Mouse (Mus musculus): ENCODE measurements at regions not wholly inside any gene's neighbourhood (a gene's known extent, or its start where the extent isn't known, plus 50 kb on each side); places are given as distances from the start of the nearest gene placed in this dataset.

- WGBS = 62% methylated on average over 2 of the region's 2 CpGs
- Histone ChIP-seq H3K27me3 (ENCODE audit: insufficient read depth, poor library complexity, severe bottlenecking) (no peaks in the 10 kb centered on the region), H3K27ac (no peak overlapping the region), H3K4me3 (no peak overlapping the region), H3K36me3 (no peaks in the 10 kb centered on the region), H3K4me1 (no peaks in the 10 kb centered on the region), H3K9me3 (no peaks in the 10 kb centered on the region)
- no peak for DNase-seq (ENCODE audit: low spot score)
These were observed 605.8 kb upstream of the Slc35b3 start for GRCm38 (mm10) chr13:39566491-39566890.

GRCm38 (mm10) chr13:39537724-39538440, 577.2 kb upstream of the Slc35b3 start:
- no peaks in the 10 kb centered on the region for H3K27me3 ChIP-seq (ENCODE audit: insufficient read depth, poor library complexity, severe bottlenecking)
- no peak for DNase-seq (ENCODE audit: low spot score)
- H3K4me1 ChIP-seq = no peaks in the 10 kb centered on the region
- H3K9me3 ChIP-seq = no peaks in the 10 kb centered on the region
- 54% methylated on average over 14 of the region's 14 CpGs for WGBS
- H3K27ac ChIP-seq = no peak overlapping the region
- H3K36me3 ChIP-seq = no peaks in the 10 kb centered on the region
- no peak overlapping the region for H3K4me3 ChIP-seq

GRCm38 (mm10) chr13:39526469-39526868, 565.8 kb upstream of the Slc35b3 start:
- Histone ChIP-seq H3K4me1 (no peaks in the 10 kb centered on the region), H3K27me3 (ENCODE audit: insufficient read depth, poor library complexity, severe bottlenecking) (no peaks in the 10 kb centered on the region), H3K36me3 (no peaks in the 10 kb centered on the region), H3K27ac (no peak overlapping the region), H3K9me3 (no peaks in the 10 kb centered on the region), H3K4me3 (no peak overlapping the region)
- WGBS = 85% methylated on average over 1 of the region's 1 CpGs
- DNase-seq (ENCODE audit: low spot score) = no peak

- DNase-seq (ENCODE audit: low spot score) = no peak
- 81% methylated on average over 9 of the region's 9 CpGs for WGBS
- H3K27me3 ChIP-seq (ENCODE audit: insufficient read depth, poor library complexity, severe bottlenecking) = no peaks in the 10 kb centered on the region
- no peaks in the 10 kb centered on the region for H3K9me3 ChIP-seq
- no peaks in the 10 kb centered on the region for H3K4me1 ChIP-seq
- H3K36me3 ChIP-seq = no peaks in the 10 kb centered on the region
- no peak overlapping the region for H3K27ac ChIP-seq
- no peak overlapping the region for H3K4me3 ChIP-seq
These were observed 563.2 kb upstream of the Slc35b3 start for GRCm38 (mm10) chr13:39523856-39524301.

GRCm38 (mm10) chr13:39523246-39523850, 562.7 kb upstream of the Slc35b3 start:
- H3K27me3 ChIP-seq (ENCODE audit: insufficient read depth, poor library complexity, severe bottlenecking) = no peaks in the 10 kb centered on the region
- no peak overlapping the region for H3K27ac ChIP-seq
- no peak for DNase-seq (ENCODE audit: low spot score)
- no peaks in the 10 kb centered on the region for H3K36me3 ChIP-seq
- H3K4me3 ChIP-seq = no peak overlapping the region
- no peaks in the 10 kb centered on the region for H3K4me1 ChIP-seq
- no peaks in the 10 kb centered on the region for H3K9me3 ChIP-seq
- 77% methylated on average over 5 of the region's 5 CpGs for WGBS

- whole genome bisulfite sequencing = 90% methylated on average over 9 of the region's 9 CpGs
- H3K27me3 ChIP-seq (ENCODE audit: insufficient read depth, poor library complexity, severe bottlenecking) = no peaks in the 10 kb centered on the region
- DNase-seq (ENCODE audit: low spot score) = no peak
- no peak overlapping the region for H3K27ac ChIP-seq
- no peaks in the 10 kb centered on the region for H3K36me3 ChIP-seq
- H3K4me1 ChIP-seq = no peaks in the 10 kb centered on the region
- H3K4me3 ChIP-seq = no peak overlapping the region
- H3K9me3 ChIP-seq = no peaks in the 10 kb centered on the region
These were observed 560.2 kb upstream of the Slc35b3 start for GRCm38 (mm10) chr13:39520846-39521245.

- H3K4me3 ChIP-seq = no peak overlapping the region
- no peak for DNase-seq (ENCODE audit: low spot score)
- no peak overlapping the region for H3K27ac ChIP-seq
- no peaks in the 10 kb centered on the region for H3K36me3 ChIP-seq
- no peaks in the 10 kb centered on the region for H3K9me3 ChIP-seq
- 72% methylated on average over 8 of the region's 8 CpGs for WGBS
- H3K27me3 ChIP-seq (ENCODE audit: insufficient read depth, poor library complexity, severe bottlenecking) = no peaks in the 10 kb centered on the region
- H3K4me1 ChIP-seq = no peaks in the 10 kb centered on the region
These were observed 555.4 kb upstream of the Slc35b3 start for GRCm38 (mm10) chr13:39516106-39516505.

GRCm38 (mm10) chr13:39489806-39490205, 529.1 kb upstream of the Slc35b3 start:
- WGBS = 77% methylated on average over 7 of the region's 7 CpGs
- H3K36me3 ChIP-seq = no peaks in the 10 kb centered on the region

GRCm38 (mm10) chr13:39472621-39473020, 511.9 kb upstream of the Slc35b3 start:
- Histone ChIP-seq H3K4me3 (no peak overlapping the region), H3K27me3 (ENCODE audit: insufficient read depth, poor library complexity, severe bottlenecking) (no peaks in the 10 kb centered on the region), H3K4me1 (no peaks in the 10 kb centered on the region), H3K27ac (no peak overlapping the region), H3K9me3 (no peaks in the 10 kb centered on the region), H3K36me3 (no peaks in the 10 kb centered on the region)
- no peak for DNase-seq (ENCODE audit: low spot score)
- WGBS = 42% methylated on average over 6 of the region's 6 CpGs

More at GRCm38 (mm10) chr13:39489806-39490205, 529.1 kb upstream of the Slc35b3 start:
- DNase-seq (ENCODE audit: low spot score) = no peak
- Histone ChIP-seq H3K4me1 (no peaks in the 10 kb centered on the region), H3K9me3 (no peaks in the 10 kb centered on the region), H3K4me3 (no peak overlapping the region), H3K27ac (no peak overlapping the region), H3K27me3 (ENCODE audit: insufficient read depth, poor library complexity, severe bottlenecking) (no peaks in the 10 kb centered on the region)

- WGBS = 91% methylated on average over 13 of the region's 13 CpGs
- Histone ChIP-seq H3K4me1 (0 out of 2 replicates have a peak, but pooled peaks cover 5% of the 10 kb centered on the region), H3K36me3 (no peaks in the 10 kb centered on the region)
These were observed 481.1 kb upstream of the Slc35b3 start for GRCm38 (mm10) chr13:39441799-39442198.

GRCm38 (mm10) chr13:39440907-39441306, 480.2 kb upstream of the Slc35b3 start:
- Histone ChIP-seq H3K36me3 (no peaks in the 10 kb centered on the region), H3K27ac (no peak overlapping the region), H3K27me3 (ENCODE audit: insufficient read depth, poor library complexity, severe bottlenecking) (no peaks in the 10 kb centered on the region), H3K4me1 (0 out of 2 replicates have a peak, but pooled peaks cover 5% of the 10 kb centered on the region), H3K9me3 (no peaks in the 10 kb centered on the region), H3K4me3 (no peak overlapping the region)
- WGBS = 40% methylated on average over 8 of the region's 8 CpGs
- DNase-seq (ENCODE audit: low spot score) = no peak

More at GRCm38 (mm10) chr13:39441799-39442198, 481.1 kb upstream of the Slc35b3 start:
- no peak for DNase-seq (ENCODE audit: low spot score)
- no peaks in the 10 kb centered on the region for H3K27me3 ChIP-seq (ENCODE audit: insufficient read depth, poor library complexity, severe bottlenecking)
- H3K4me3 ChIP-seq = no peak overlapping the region
- no peak overlapping the region for H3K27ac ChIP-seq
- no peaks in the 10 kb centered on the region for H3K9me3 ChIP-seq

- H3K4me1 ChIP-seq = 0 out of 2 replicates have a peak, but pooled peaks cover 5% of the 10 kb centered on the region
- H3K27ac ChIP-seq = no peak overlapping the region
- WGBS = 86% methylated on average over 10 of the region's 10 CpGs
- no peak for DNase-seq (ENCODE audit: low spot score)
- no peaks in the 10 kb centered on the region for H3K27me3 ChIP-seq (ENCODE audit: insufficient read depth, poor library complexity, severe bottlenecking)
- no peaks in the 10 kb centered on the region for H3K36me3 ChIP-seq
- no peak overlapping the region for H3K4me3 ChIP-seq
- no peaks in the 10 kb centered on the region for H3K9me3 ChIP-seq
These were observed 479.7 kb upstream of the Slc35b3 start for GRCm38 (mm10) chr13:39440336-39440735.

GRCm38 (mm10) chr13:39427996-39428395, 467.3 kb upstream of the Slc35b3 start:
- H3K36me3 ChIP-seq = no peaks in the 10 kb centered on the region
- 78% methylated on average over 3 of the region's 3 CpGs for WGBS
- no peaks in the 10 kb centered on the region for H3K27me3 ChIP-seq (ENCODE audit: insufficient read depth, poor library complexity, severe bottlenecking)
- no peaks in the 10 kb centered on the region for H3K9me3 ChIP-seq
- H3K27ac ChIP-seq = no peak overlapping the region
- H3K4me3 ChIP-seq = no peak overlapping the region
- H3K4me1 ChIP-seq = no peaks in the 10 kb centered on the region
- DNase-seq (ENCODE audit: low spot score) = no peak

All from heart, embryonic 10.5 days (tissue).